Mouse (Mus musculus) hindbrain, embryonic 13.5 days (tissue): Measurements from ENCODE around the gene Mecom. TPM values are rescaled to one million over a fixed set of nuclear protein-coding genes. Genes with fewer than 3 reads are reported as not detected.

Source experiments
- ATAC-seq: fragments of 200-750 bp; cut with Nextera tagmentation; 2 replicates; pipeline ENCODE4 v1.8.0; 2017; ENCODE audit warnings: moderate TSS enrichment; ENCODE audit not compliant: low FRiP score
- H3K27ac ChIP-seq: fragments of 300-500 bp; sonication (generic); 2 replicates; pipeline ENCODE4 v1.5.1; 2015; ENCODE audit warnings: inconsistent platforms, mild to moderate bottlenecking, moderate library complexity
- H3K27me3 ChIP-seq: fragments of 300-500 bp; sonication (generic); 2 replicates; pipeline ENCODE4 v1.6.1; 2015; ENCODE audit warnings: mild to moderate bottlenecking, inconsistent platforms
- H3K36me3 ChIP-seq: fragments of 300-500 bp; sonication (generic); 2 replicates; pipeline ENCODE4 v1.6.1; 2015; ENCODE audit warnings: mild to moderate bottlenecking, inconsistent platforms
- H3K4me1 ChIP-seq: fragments of 300-500 bp; sonication (generic); replicated peaks from 2 replicates; pipeline ENCODE4 v1.6.1; 2015; ENCODE audit warnings: inconsistent platforms
- H3K4me2 ChIP-seq: fragments of 300-500 bp; sonication (generic); 2 replicates; pipeline ENCODE4 v1.6.1; 2015; ENCODE audit warnings: inconsistent platforms, mild to moderate bottlenecking, moderate library complexity
- H3K4me3 ChIP-seq: fragments of 300-500 bp; sonication (generic); 2 replicates; pipeline ENCODE4 v1.5.1; 2015; ENCODE audit warnings: mild to moderate bottlenecking, inconsistent platforms
- H3K9ac ChIP-seq: fragments of 300-500 bp; sonication (generic); 2 replicates; pipeline ENCODE4 v1.6.1; 2015; ENCODE audit warnings: mild to moderate bottlenecking, inconsistent platforms
- H3K9me3 ChIP-seq: fragments of 300-500 bp; sonication (generic); 2 replicates; pipeline ENCODE4 v1.6.1; 2016; ENCODE audit warnings: inconsistent platforms
- WGBS: fragments of 180-500 bp; shearing (Covaris S2); methylation state at CpG from one replicate; pipeline ENCODE4 v1.1.7; 2015; 5-methylcytosine and 5-hydroxymethylcytosine counted together
- polyA plus RNA-seq: library from polyadenylated mRNA; unstranded; fragments of >200 nt; fragmentation: Nextera tagmentation; extraction: Ambion mirVana; gene quantifications from 2 replicates; pipeline ENCODE4 v1.2.1, GENCODE M21; 2015

The Mecom gene
- polyA plus RNA-seq, 1 experiment from 2014 or later = 12.3 TPM

GRCm38 (mm10) chr3:30106481-30106880 is 441.3 kb downstream of the Mecom start:
- Histone ChIP-seq H3K9ac (no peak overlapping the region), H3K4me2 (no peak overlapping the region), H3K27ac (no peak overlapping the region), H3K4me3 (no peak overlapping the region), H3K27me3 (no peaks in the 10 kb centered on the region), H3K36me3 (no peaks in the 10 kb centered on the region), H3K9me3 (no peaks in the 10 kb centered on the region), H3K4me1 (no peaks in the 10 kb centered on the region)
- WGBS = 85% methylated on average over 18 of the region's 18 CpGs
- ATAC-seq = no peak

GRCm38 (mm10) chr3:30105859-30106258 is 441.9 kb downstream of the Mecom start:
- no peak overlapping the region for H3K4me3 ChIP-seq
- no peak for ATAC-seq
- no peaks in the 10 kb centered on the region for H3K36me3 ChIP-seq
- WGBS = 61% methylated on average over 1 of the region's 1 CpGs
- no peak overlapping the region for H3K4me2 ChIP-seq
- H3K27ac ChIP-seq = no peak overlapping the region
- no peaks in the 10 kb centered on the region for H3K4me1 ChIP-seq
- H3K9ac ChIP-seq = no peak overlapping the region
- H3K9me3 ChIP-seq = no peaks in the 10 kb centered on the region
- no peaks in the 10 kb centered on the region for H3K27me3 ChIP-seq

- no peaks in the 10 kb centered on the region for H3K4me1 ChIP-seq
- no peaks in the 10 kb centered on the region for H3K9me3 ChIP-seq
- no peak overlapping the region for H3K27ac ChIP-seq
- no peaks in the 10 kb centered on the region for H3K27me3 ChIP-seq
- H3K4me3 ChIP-seq = no peak overlapping the region
- H3K4me2 ChIP-seq = no peak overlapping the region
- 59% methylated on average over 15 of the region's 15 CpGs for WGBS
- no peak for ATAC-seq
- H3K36me3 ChIP-seq = no peaks in the 10 kb centered on the region
- H3K9ac ChIP-seq = no peak overlapping the region
These were observed 442.5 kb downstream of the Mecom start for GRCm38 (mm10) chr3:30105194-30105823.

- H3K4me2 ChIP-seq = no peak overlapping the region
- no peaks in the 10 kb centered on the region for H3K9me3 ChIP-seq
- no peaks in the 10 kb centered on the region for H3K4me1 ChIP-seq
- H3K9ac ChIP-seq = no peak overlapping the region
- no peak overlapping the region for H3K27ac ChIP-seq
- 69% methylated on average over 4 of the region's 4 CpGs for WGBS
- no peak for ATAC-seq
- H3K36me3 ChIP-seq = no peaks in the 10 kb centered on the region
- H3K4me3 ChIP-seq = no peak overlapping the region
- H3K27me3 ChIP-seq = no peaks in the 10 kb centered on the region
These were observed 443.2 kb downstream of the Mecom start for GRCm38 (mm10) chr3:30104515-30105098.

GRCm38 (mm10) chr3:30101146-30101545 is 446.7 kb downstream of the Mecom start:
- Histone ChIP-seq H3K4me3 (no peak overlapping the region), H3K4me2 (no peak overlapping the region), H3K27me3 (no peaks in the 10 kb centered on the region), H3K9me3 (no peaks in the 10 kb centered on the region), H3K27ac (no peak overlapping the region), H3K9ac (no peak overlapping the region), H3K4me1 (no peaks in the 10 kb centered on the region), H3K36me3 (no peaks in the 10 kb centered on the region)
- ATAC-seq = no peak
- 78% methylated on average over 4 of the region's 4 CpGs for WGBS

GRCm38 (mm10) chr3:30097713-30098112 is 450.1 kb downstream of the Mecom start:
- Histone ChIP-seq H3K4me3 (no peak overlapping the region), H3K4me1 (no peaks in the 10 kb centered on the region), H3K27me3 (no peaks in the 10 kb centered on the region), H3K9me3 (no peaks in the 10 kb centered on the region), H3K9ac (no peak overlapping the region), H3K36me3 (no peaks in the 10 kb centered on the region), H3K4me2 (no peak overlapping the region), H3K27ac (no peak overlapping the region)
- 81% methylated on average over 3 of the region's 3 CpGs for WGBS
- ATAC-seq = no peak

- no peak overlapping the region for H3K4me3 ChIP-seq
- H3K27me3 ChIP-seq = no peaks in the 10 kb centered on the region
- H3K9ac ChIP-seq = no peak overlapping the region
- H3K4me2 ChIP-seq = no peak overlapping the region
- no peaks in the 10 kb centered on the region for H3K36me3 ChIP-seq
- ATAC-seq = no peak
- no peak overlapping the region for H3K27ac ChIP-seq
- H3K4me1 ChIP-seq = no peaks in the 10 kb centered on the region
- H3K9me3 ChIP-seq = no peaks in the 10 kb centered on the region
- WGBS = 70% methylated on average over 4 of the region's 4 CpGs
These were observed 450.7 kb downstream of the Mecom start for GRCm38 (mm10) chr3:30097129-30097528.

- no peak overlapping the region for H3K4me3 ChIP-seq
- no peaks in the 10 kb centered on the region for H3K36me3 ChIP-seq
- H3K4me1 ChIP-seq = no peaks in the 10 kb centered on the region
- no peak overlapping the region for H3K27ac ChIP-seq
- no peaks in the 10 kb centered on the region for H3K27me3 ChIP-seq
- no peak for ATAC-seq
- WGBS = 58% methylated on average over 1 of the region's 1 CpGs
- H3K9ac ChIP-seq = no peak overlapping the region
- H3K9me3 ChIP-seq = no peaks in the 10 kb centered on the region
- H3K4me2 ChIP-seq = no peak overlapping the region
These were observed 454.8 kb downstream of the Mecom start for GRCm38 (mm10) chr3:30093005-30093404.

GRCm38 (mm10) chr3:30092481-30092880 is 455.3 kb downstream of the Mecom start:
- H3K9ac ChIP-seq = no peak overlapping the region
- H3K4me2 ChIP-seq = no peak overlapping the region
- no peak overlapping the region for H3K27ac ChIP-seq
- no peaks in the 10 kb centered on the region for H3K4me1 ChIP-seq
- WGBS = 83% methylated on average over 7 of the region's 7 CpGs
- H3K9me3 ChIP-seq = no peaks in the 10 kb centered on the region
- no peak for ATAC-seq
- no peaks in the 10 kb centered on the region for H3K36me3 ChIP-seq
- H3K27me3 ChIP-seq = no peaks in the 10 kb centered on the region
- H3K4me3 ChIP-seq = no peak overlapping the region

- Histone ChIP-seq H3K27me3 (no peaks in the 10 kb centered on the region), H3K27ac (no peak overlapping the region), H3K4me3 (no peak overlapping the region), H3K4me2 (no peak overlapping the region), H3K36me3 (no peaks in the 10 kb centered on the region), H3K9me3 (no peaks in the 10 kb centered on the region), H3K9ac (no peak overlapping the region), H3K4me1 (no peaks in the 10 kb centered on the region)
- WGBS = 91% methylated on average over 3 of the region's 3 CpGs
- no peak for ATAC-seq
These were observed 455.9 kb downstream of the Mecom start for GRCm38 (mm10) chr3:30091860-30092259.

- 91% methylated on average over 1 of the region's 1 CpGs for WGBS
- H3K4me2 ChIP-seq = no peak overlapping the region
- H3K27me3 ChIP-seq = no peaks in the 10 kb centered on the region
These were observed 456.4 kb downstream of the Mecom start for GRCm38 (mm10) chr3:30091401-30091800.

GRCm38 (mm10) chr3:30086139-30086538 is 461.7 kb downstream of the Mecom start:
- Histone ChIP-seq H3K27ac (no peak overlapping the region), H3K9ac (no peak overlapping the region), H3K36me3 (no peaks in the 10 kb centered on the region), H3K4me2 (no peak overlapping the region), H3K4me1 (no peaks in the 10 kb centered on the region), H3K9me3 (no peaks in the 10 kb centered on the region), H3K27me3 (no peaks in the 10 kb centered on the region), H3K4me3 (no peak overlapping the region)
- 64% methylated on average over 6 of the region's 6 CpGs for WGBS
- ATAC-seq = no peak

More at GRCm38 (mm10) chr3:30091401-30091800, 456.4 kb downstream of the Mecom start:
- Histone ChIP-seq H3K9me3 (no peaks in the 10 kb centered on the region), H3K4me1 (no peaks in the 10 kb centered on the region), H3K27ac (no peak overlapping the region), H3K4me3 (no peak overlapping the region), H3K36me3 (no peaks in the 10 kb centered on the region), H3K9ac (no peak overlapping the region)
- ATAC-seq = no peak

GRCm38 (mm10) chr3:30083842-30084241 is 464.0 kb downstream of the Mecom start:
- Histone ChIP-seq H3K4me1 (no peaks in the 10 kb centered on the region), H3K9ac (no peak overlapping the region), H3K36me3 (no peaks in the 10 kb centered on the region), H3K9me3 (no peaks in the 10 kb centered on the region), H3K4me3 (no peak overlapping the region), H3K27me3 (no peaks in the 10 kb centered on the region), H3K27ac (no peak overlapping the region), H3K4me2 (no peak overlapping the region)
- WGBS = 79% methylated on average over 1 of the region's 1 CpGs
- no peak for ATAC-seq
